Mouse (Mus musculus) brain, embryonic 18.5 days (tissue): Measurements from ENCODE around the gene Phf1.

Source experiments
- DNase-seq: peaks from one replicate; pipeline ENCODE4 v3.0.0-alpha.2; 2012; ENCODE audit warnings: low read depth, low spot score

Phf1 gene

DNA sequence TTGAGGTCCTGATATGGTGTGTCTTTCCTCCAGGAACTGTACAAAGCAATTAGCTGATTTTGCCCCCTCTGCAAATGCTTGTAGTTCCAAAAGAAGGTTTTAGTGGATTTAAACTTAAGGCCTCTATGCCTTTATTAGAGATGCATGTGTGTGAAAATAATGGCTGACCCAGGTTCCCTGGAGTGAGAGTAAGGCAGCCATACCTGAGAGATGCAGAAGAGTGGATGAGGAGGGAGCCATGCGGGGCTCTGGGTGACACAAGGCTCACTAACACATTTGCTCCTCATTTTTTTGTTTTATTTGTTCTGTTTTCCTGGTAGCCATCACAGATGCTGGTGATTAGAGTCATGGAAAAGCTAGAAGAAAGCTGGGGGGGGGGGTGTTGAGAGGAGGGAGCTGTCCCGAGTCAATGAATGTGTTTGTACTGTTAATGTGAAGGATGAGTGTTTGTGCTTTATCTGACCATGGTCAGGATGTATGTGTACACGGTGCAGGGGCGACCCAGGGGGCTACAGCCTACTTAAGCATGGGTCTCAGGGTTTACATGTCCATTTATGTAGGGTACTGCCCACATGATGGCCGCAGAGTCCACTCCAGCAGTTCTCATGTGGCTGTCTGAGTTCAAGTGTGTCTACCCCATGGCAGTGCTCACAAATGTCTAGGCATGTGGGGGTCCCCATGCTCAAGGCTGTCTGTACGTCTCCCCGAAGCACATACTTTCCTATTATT lies 17.9 kb downstream of the Phf1 start:
- no peak for DNase-seq

DNA sequence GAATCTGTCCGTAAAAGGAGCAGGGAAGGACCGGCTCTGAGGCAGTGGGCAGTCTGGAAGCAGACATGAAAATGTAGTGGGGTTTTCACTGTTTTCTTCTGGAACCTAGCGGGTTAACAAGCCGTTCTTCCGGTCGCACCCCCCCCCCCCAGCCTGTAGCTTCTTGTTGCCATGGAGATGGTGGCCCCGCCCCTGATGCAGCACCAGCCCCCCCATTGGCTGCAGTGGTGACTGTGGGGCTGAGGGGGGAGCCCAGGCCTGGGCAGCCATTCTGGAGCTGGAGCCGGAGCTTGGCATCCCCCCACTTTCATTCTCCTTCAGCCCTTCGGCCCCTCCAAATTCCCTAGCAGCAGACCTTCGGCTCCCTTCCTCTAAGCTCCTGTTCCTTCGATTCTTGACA lies 18.6 kb downstream of the Phf1 start:
- DNase-seq = no peak

DNA sequence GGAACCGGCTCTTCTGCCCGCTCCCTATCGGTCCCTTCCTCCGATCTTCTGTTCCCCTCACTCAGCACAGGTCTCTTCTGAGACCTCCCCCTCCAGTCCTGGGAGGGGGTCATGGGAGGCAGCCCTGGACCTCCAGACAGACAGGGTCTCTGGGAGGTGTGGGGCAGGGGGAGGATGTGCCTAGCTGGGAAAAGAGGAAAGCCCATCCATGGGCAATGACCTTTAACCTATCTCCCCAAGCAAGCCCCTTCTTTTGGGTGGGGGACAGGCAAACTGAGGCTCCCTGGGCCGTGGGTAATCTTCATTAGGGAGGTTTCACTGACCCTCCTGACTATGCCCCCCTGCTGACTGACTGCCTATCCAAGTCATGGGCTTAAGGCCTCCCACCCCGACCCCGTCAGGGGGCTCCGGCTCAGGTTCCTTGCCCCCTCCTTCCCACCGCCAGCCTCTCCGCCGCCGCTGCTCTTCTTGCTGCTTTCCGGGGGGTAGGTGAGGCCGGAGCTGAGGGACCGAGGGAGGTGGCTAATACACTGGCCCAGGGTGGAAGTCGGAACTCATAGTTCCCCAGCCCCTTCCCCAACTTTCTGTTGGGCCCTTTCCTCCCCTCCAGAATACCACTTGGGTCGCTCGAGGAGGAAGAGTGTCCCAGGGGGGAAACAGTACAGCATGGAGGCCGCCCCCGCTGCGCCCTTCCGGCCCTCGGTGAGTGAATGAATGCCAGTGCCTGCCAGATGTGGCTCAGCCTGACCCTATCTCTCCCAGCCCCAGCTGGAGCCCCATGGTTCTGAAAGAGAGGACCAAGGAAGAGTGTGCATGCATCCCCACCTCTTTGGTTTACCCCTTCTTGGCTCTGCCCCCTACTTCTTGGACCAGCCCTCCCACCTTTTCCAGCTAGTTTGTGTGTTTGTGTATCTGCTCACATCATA lies 19.4 kb downstream of the Phf1 start:
- DNase-seq = no peak

DNA sequence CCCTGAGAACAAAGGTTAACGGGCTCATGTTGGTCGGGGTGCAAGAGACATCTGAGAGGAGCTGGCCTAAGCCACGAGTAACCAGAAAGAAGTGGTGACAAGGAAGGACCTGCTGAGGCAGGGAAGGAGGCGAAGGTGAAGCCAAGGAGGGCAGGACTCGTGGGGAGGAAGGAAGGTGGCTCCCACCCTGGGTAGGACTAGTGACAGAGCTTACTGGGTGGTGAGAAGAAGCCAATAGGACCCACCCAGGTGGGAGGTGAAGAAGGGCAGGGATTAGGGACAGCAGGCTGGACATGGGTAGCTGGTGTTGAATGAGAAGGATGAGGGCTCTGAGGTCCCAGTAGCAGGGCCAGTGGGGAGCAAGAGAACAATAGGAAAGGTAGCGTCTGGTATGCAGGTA lies 20.3 kb downstream of the Phf1 start:
- no peak for DNase-seq

DNA sequence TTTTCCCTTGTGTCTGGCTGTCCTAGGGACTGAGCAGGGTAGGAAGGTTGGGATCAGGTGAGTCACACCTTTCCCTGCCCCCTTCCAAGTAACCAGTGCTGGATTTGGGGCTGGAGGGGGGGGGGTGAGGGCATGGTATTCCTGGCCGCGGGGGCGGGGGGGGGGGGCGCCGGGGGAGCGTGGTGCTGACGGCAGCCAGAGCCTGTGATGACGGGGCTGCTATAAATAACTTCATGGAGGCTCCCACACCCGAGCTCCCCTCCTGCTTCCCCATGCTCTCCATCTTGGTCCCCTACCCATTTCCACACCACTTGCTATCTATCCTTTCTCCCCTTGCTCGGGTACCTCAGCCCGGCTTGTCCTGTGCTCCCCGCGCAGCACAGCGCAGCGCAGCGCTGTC lies 20.9 kb downstream of the Phf1 start:
- DNase-seq = no peak

DNA sequence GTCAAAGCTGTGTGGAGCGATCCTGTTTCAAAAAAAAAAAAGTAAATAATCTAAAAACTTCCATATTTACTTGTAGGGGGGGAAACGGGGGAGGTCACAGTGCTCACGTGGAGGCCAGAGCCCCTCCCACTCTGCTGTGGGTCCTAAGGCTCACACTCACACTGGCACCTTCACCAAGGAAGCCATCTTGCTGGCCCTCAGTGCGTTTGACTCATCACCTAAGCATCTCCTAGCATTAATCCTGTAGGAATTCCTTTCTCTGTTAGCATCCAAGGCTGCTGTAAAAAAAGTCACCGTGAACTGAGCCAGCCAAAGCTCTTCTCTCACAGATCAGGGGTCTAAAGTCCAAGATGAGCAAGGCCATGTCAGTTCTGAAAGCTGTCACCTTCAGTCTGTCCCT lies 23.5 kb downstream of the Phf1 start:
- DNase-seq = no peak

DNA sequence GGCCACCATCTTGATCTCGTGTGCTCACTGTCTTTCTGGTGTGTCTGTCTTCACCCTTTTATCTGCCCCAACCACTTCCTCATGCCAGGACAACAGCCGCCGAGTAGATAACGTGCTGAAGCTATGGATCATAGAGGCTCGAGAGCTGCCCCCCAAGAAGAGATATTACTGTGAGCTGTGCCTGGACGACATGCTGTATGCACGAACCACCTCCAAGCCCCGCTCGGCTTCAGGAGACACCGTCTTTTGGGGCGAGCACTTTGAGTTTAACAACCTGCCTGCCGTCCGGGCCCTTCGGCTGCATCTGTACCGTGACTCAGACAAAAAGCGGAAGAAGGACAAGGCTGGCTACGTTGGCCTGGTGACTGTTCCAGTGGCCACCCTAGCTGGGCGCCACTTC lies 24.0 kb downstream of the Phf1 start:
- no peak for DNase-seq

DNA sequence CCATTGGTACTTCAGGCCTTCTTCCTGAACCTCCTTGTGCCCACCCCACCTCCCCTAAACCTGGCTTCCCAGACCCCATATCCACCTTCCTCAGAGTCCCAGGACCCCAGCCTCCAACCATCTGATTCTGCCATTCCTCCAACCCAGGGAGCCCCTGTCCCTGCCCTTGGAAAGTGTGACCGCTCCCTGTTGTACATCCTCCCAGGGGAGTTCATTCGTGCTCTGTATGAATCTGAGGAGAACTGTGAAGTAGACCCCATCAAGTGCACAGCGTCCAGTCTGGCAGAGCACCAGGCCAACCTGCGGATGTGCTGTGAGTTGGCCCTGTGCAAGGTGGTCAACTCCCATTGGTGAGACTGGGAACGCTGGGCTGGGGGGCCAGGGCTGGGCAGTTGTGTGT lies 25.0 kb downstream of the Phf1 start:
- no peak for DNase-seq

DNA sequence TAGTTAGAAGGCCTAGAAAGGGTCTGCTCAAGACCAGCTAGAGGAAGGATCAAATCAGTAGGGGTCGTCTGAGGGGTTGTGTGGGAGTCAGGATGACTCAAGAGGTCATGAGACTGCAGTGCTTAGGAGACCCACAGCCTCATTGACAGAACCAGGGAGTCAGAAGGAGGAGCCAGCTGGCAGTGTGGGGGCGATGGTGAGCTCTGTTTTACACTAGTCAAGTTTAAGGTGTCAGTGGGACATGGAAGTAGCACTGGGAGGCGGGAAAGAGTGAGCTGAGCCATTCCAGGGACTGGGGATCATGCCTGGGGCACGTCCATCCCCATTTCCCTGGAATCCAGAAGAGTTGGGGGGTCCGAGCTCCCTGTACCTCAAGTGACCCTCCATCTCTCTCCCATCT lies 26.0 kb downstream of the Phf1 start:
- DNase-seq = no peak

DNA sequence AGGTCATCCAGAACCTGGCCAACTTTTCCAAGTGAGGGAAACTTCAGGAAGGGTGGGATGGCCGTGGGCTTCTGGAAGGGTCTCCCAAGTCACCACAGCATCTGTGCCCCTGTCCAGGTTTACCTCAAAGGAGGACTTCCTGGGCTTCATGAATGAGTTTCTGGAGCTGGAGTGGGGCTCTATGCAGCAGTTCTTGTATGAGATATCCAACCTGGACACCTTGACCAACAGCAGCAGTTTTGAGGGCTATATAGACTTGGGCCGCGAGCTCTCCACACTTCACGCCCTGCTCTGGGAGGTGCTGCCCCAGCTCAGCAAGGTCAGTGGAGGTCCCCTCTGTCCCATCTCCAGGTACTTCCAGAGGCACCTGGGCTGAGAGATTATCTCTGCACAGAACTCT lies 27.0 kb downstream of the Phf1 start:
- DNase-seq = no peak

DNA sequence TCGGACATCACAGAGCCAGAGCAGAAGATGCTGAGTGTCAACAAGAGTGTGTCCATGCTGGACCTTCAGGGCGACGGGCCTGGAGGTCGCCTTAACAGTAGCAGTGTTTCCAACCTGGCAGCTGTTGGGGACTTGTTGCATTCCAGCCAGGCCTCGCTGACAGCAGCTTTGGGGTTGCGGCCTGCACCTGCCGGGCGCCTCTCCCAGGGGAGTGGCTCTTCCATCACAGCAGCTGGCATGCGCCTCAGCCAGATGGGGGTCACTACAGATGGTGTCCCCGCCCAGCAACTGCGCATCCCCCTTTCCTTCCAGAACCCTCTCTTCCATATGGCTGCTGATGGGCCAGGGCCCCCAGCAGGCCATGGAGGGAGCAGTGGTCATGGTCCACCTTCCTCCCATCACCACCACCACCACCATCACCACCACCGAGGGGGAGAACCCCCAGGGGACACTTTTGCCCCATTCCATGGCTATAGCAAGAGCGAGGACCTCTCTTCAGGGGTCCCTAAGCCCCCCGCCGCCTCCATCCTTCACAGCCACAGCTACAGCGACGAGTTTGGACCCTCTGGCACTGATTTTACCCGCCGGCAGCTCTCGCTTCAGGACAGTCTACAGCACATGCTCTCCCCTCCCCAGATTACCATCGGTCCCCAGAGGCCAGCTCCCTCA lies 28.9 kb downstream of the Phf1 start:
- no peak for DNase-seq

DNA sequence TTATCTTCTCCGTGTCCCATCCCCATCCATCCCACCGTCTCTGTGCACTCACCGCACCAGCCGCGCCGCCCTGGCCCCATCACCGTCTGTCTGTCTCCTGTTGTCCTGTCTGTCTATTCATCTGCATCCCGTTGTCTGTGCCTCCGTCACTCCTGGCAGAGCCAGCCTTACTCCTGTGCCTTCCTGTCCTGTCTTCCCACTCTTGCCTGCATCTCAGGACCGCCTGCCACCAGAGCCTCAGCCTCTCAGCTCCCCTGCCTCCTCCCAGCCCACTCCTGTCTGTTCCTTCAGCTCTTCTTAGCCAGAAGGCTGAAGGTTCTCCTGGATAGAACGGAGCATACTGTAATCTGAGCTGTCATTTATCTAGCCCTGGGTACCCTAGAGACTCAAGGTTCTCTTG lies 34.1 kb downstream of the Phf1 start:
- DNase-seq = no peak

DNA sequence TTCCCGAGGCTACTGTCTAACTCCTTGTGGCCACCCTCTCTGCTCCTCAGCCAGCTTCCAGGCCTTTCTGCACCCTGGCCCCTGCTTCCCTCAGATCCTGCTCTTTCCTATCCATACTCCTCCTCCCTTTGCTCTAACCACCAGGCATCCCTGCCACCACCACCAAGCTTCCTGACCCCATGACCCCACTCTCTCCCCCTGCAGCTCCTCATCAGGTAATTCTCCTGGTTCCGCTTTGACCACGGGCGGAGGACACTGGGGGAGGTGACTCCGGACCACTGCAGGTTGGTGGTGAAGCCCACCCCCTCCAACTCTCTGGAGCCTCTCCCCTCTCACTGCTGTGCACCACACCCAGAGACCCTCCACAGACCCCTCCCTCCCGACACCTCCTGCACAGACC lies 34.6 kb downstream of the Phf1 start:
- no peak for DNase-seq

DNA sequence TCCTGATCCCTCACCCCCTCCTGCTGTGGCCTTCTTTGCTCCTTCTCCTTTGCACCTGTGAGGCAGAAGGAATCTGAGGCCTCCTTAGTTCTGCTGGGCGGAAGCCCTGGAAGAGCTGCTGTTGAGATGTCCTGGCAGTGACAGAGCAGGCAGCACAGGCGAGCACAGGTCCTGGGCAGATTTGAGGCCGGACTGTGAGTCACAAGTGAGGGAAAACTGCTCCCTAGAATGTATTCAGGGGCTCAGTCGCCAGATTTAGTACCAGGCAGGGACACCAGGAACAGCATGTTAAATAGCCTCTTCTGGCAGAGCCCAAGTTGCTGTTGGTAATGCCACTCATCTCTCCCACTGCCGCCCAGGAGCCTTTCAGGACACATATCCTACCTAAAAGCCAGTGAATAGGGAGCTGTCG lies 35.4 kb downstream of the Phf1 start:
- no peak for DNase-seq

DNA sequence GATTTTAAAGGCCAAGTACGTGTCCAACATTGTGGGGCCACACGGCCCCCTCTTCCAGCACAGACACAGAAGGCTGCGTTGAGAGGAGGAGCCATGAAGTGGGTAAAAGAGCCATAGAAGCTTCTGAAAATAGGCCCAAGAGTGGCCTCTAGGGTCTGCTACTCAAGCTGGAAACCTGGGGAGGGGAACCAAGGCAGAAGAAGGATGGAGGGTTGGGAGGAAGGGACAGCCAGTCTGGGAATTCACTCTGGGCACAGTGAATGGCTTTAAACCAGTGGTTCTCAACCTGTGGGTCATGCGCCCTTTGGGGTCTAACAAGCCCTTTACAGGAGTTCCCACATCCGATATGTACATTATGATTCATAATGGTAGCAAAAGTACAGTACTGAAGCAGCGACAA lies 36.4 kb downstream of the Phf1 start:
- DNase-seq = no peak

DNA sequence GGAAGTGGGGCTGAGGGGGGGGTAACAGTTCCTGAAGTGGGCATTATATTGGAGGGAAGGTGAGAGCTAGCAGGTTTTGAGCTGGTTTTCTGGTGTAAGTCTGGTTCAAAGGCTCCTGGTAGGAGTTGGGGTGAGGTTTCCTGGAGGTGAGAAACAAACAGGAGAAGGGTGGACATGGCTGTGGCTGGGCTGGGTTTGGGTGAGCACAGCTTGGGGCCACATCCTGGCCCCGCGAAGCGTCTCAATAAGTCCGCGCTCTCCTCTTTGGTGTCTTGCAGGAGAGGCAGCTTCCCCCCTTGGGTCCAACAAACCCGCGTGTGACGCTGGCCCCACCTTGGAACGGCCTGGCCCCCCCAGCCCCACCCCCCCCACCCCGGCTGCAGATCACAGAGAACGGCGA lies 37.4 kb downstream of the Phf1 start:
- no peak for DNase-seq

DNA sequence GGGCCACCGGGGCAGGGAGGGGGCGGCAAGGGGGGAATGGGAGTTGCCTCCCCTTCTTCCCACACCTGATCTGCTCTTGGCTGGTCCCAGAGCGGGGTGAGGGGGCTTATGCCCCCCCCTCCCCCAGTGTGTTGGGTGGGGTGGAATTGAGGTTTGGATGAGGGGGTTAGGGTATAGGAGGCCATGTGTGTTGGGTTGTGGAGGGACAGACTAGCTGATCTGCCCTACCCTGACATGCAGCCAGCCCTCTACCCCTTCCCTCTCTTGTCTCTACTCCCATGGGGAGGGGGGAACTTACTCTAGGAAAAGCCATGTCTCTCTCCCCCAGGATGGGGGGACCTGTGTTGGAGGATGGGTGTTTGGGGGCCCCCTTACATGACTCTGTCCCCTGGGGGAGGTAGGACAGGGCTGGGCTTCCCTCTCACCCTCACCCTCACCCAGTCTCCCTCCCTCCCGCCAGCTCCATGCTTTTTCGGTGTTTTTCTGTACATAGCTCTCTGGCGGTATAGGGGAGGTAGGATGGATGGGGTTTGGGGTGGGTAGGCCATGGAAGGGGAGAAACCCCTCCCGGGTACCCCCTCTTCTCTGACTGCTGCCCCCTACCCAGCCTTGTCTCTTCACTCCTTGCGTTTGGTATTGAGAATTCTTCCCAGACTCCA lies 38.5 kb downstream of the Phf1 start:
- DNase-seq = no peak

DNA sequence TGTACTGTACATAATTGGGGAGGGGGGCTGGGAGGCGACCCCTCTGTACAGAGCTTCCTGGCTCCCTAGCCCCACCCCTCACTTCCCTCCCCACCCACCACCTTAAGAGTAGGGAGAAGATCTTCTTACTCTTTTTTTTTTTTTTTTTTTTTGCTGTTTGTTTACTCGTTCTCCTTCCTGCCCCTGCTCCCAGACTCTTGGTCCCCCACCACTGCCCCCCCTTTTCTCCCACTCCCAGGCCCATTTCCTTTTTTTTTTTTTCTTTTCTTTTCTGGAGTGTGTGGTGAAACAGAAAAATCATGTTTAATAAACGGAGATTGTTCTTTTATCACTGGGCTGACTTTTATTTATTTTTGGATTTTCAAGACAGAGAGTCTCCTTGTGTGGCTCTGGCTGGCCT lies 39.3 kb downstream of the Phf1 start:
- DNase-seq = no peak

DNA sequence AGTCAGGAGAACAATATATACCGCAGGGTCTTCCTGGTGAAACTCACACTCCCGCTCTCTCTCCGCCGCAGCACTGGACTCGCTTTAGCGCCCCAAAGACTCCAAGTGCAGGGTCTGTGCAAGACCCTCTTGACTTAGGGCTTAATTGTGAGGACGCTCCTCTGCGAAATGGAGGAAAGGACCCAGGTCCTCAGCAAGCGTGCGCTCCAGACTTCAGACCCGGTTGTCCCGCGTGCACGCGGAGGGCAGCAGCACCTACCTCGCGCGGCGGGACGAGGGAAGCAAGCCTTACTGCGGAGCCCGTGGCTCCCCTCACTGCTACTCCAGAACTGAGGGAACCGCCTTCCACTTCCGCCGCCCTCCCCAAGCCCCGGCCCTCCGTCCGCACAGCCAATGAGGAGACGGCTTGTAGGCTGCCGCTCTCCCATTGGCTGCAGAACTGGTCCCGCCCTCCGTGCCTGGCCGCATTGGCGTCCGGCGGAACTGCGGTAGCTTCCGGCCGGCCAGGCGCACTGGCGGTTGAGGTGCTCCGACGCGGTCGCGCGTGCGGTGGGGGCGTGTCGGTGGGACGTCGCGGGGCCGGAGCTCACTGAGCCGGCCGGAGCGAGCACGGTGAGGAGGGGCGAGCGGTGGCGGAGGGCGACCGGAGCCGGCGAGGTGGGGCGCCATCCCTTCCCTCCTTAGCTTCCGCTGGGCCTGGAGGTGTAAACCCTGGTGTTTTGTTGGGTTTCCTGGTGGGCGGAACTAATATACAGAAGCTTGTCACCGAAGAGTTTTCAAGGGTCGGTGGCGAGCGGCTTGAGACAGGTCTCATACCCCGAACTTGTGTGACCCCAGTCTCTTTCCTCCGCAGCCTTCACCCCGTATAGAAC lies 40.1 kb downstream of the Phf1 start, which contains the start of gene Zbtb9:
TSS of gene Zbtb9 (plus strand) at position 465 of the 872 bp plus-strand sequence.
- peak; percentile 86 for DNase-seq

DNA sequence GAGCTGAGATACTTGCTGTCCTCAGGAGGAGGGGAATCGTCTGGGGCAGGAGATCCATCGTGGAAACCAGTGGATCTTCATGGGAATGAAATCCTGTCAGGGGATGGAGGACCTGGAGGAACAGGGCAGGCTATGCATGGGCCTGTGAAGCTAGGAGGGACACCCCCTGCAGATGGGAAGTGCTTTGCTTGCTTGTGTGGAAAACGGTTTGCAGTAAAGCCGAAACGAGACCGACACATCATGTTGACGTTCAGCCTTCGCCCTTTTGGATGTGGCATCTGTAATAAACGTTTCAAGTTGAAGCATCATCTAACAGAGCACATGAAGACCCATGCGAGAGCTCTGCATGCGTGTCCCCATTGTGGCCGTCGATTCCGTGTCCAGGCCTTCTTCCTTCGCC lies 41.7 kb downstream of the Phf1 start:
- no peak for DNase-seq

DNA sequence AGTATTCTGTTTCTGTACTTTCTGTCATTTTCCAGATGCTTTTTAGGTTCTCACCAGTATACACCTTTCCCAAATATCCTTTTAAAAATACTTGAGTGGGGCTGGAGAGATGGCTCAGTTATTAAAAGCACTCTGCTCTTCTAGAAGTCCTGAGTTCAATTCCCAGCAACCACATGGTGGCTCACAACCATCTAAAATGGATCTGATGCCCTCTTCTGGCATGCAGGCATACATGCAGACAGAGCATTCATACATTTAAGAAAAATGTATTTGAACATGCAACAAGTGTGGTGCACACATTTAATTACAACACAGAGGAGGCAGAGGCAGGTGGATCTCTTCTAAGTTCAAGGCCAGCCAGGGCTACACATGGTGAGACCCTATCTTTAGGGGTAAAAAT lies 42.6 kb downstream of the Phf1 start:
- DNase-seq = no peak
